Mouse (Mus musculus) CH12.LX (cell line): ENCODE results near the gene Pcdh9. TPM values are rescaled to one million over a fixed set of nuclear protein-coding genes. Genes with fewer than 3 reads are reported as not detected.

Experiments used
- DNase-seq: peaks from one replicate; pipeline ENCODE4 v3.0.0-alpha.2; 2013; ENCODE audit errors: extremely low read depth
- H3K27ac ChIP-seq: 2 replicates; pipeline ENCODE4 v1.5.1; 2012; ENCODE audit warnings: low read depth, mild to moderate bottlenecking, control low read depth, moderate library complexity; ENCODE audit not compliant: insufficient read depth
- H3K27me3 ChIP-seq: replicated peaks from 2 replicates; pipeline ENCODE3; 2012; ENCODE audit warnings: inconsistent platforms
- H3K36me3 ChIP-seq, 2 experiments: replicated peaks in 1 of 2; 2 replicates each; pipeline versions ENCODE3 to v1.6.1; 2012; ENCODE audit warnings: inconsistent platforms in 1 of 2, low read length in 1 of 2, mild to moderate bottlenecking in 1 of 2, mixed read lengths in 1 of 2, moderate library complexity in 1 of 2; ENCODE audit not compliant: control insufficient read depth in 1 of 2, insufficient read depth in 1 of 2
- H3K4me1 ChIP-seq, 2 experiments: 2 replicates each; pipeline ENCODE4 v1.6.1; 2012; ENCODE audit warnings: inconsistent platforms in 1 of 2, moderate library complexity in 1 of 2; ENCODE audit not compliant: insufficient read depth in 2 of 2, control insufficient read depth in 1 of 2
- H3K4me2 ChIP-seq: 2 replicates; pipeline ENCODE4 v1.6.1; 2012; ENCODE audit warnings: low read depth, mild to moderate bottlenecking, control low read depth; ENCODE audit not compliant: poor library complexity, insufficient read depth, severe bottlenecking
- H3K4me3 ChIP-seq, 3 experiments: fragments of 150-350 bp in 1 of 3; sonication (generic) in 1 of 3; replicated peaks in 1 of 3; 2 replicates each; pipeline versions ENCODE3 to v1.5.1; 2011 to 2012; ENCODE audit warnings: low read depth in 2 of 3, low read length in 2 of 3, mild to moderate bottlenecking in 2 of 3, moderate library complexity in 2 of 3, control low read depth in 1 of 3, improper control_type of control experiment in 1 of 3, inconsistent platforms in 1 of 3, mixed read lengths in 1 of 3; ENCODE audit not compliant: poor library complexity in 1 of 3
- H3K79me2 ChIP-seq: replicated peaks from 2 replicates; pipeline ENCODE4 v1.6.1; 2012; ENCODE audit warnings: mild to moderate bottlenecking, moderate library complexity; ENCODE audit not compliant: control insufficient read depth, poor library complexity, insufficient read depth, severe bottlenecking; ENCODE audit errors: extremely low read depth
- H3K9ac ChIP-seq: 2 replicates; pipeline ENCODE4 v1.6.1; 2012; ENCODE audit warnings: low read depth, mild to moderate bottlenecking, control low read depth, moderate library complexity; ENCODE audit not compliant: insufficient read depth
- H3K9me3 ChIP-seq: replicated peaks from 2 replicates; pipeline ENCODE3; 2012; ENCODE audit warnings: low read length, inconsistent platforms, mixed read lengths
- CHD2 ChIP-seq: IDR thresholded peaks from 2 replicates; pipeline ENCODE4 v1.6.1; 2011; ENCODE audit warnings: low read length, improper control_type of control experiment
- CTCF ChIP-seq, 2 experiments: IDR thresholded peaks in 1 of 2; conservative IDR thresholded peaks in 1 of 2; 2 replicates each; pipeline ENCODE4 v1.5.1; 2011 to 2012; ENCODE audit warnings: low read depth in 2 of 2, low read length in 2 of 2, improper control_type of control experiment in 1 of 2, inconsistent platforms in 1 of 2, mild to moderate bottlenecking in 1 of 2, moderate library complexity in 1 of 2
- E2F4 ChIP-seq: IDR thresholded peaks from 2 replicates; pipeline ENCODE4 v1.6.1; 2011; ENCODE audit warnings: low read depth, low read length, improper control_type of control experiment; ENCODE audit not compliant: insufficient replicate concordance
- GABPA ChIP-seq: IDR thresholded peaks from 2 replicates; pipeline ENCODE4 v1.6.1; 2012; ENCODE audit warnings: low read depth, low read length, improper control_type of control experiment, inconsistent platforms; ENCODE audit not compliant: insufficient replicate concordance
- HCFC1 ChIP-seq: IDR thresholded peaks from 2 replicates; pipeline ENCODE4 v1.6.1; 2012; ENCODE audit warnings: low read depth, mild to moderate bottlenecking, inconsistent platforms, low read length, improper control_type of control experiment
- IRF4 ChIP-seq: IDR thresholded peaks from 2 replicates; pipeline ENCODE4 v1.6.1; 2014; ENCODE audit warnings: low read depth, mild to moderate bottlenecking, inconsistent platforms, low read length, improper control_type of control experiment
- JUN ChIP-seq: IDR thresholded peaks from 2 replicates; pipeline ENCODE4 v1.6.1; 2011; ENCODE audit warnings: low read depth, mild to moderate bottlenecking, low read length, improper control_type of control experiment, moderate library complexity; ENCODE audit not compliant: insufficient read depth
- KAT2A ChIP-seq: IDR thresholded peaks from 2 replicates; pipeline ENCODE4 v1.6.1; 2012; ENCODE audit warnings: low read length, improper control_type of control experiment, inconsistent platforms; ENCODE audit not compliant: insufficient replicate concordance
- MAX ChIP-seq: IDR thresholded peaks from 2 replicates; pipeline ENCODE4 v1.6.1; 2011; ENCODE audit warnings: low read length, improper control_type of control experiment
- MEF2A ChIP-seq: IDR thresholded peaks from 2 replicates; pipeline ENCODE4 v1.6.1; 2014; ENCODE audit warnings: low read depth, mild to moderate bottlenecking, inconsistent platforms, low read length, improper control_type of control experiment, borderline replicate concordance
- MYC ChIP-seq: IDR thresholded peaks from 2 replicates; pipeline ENCODE4 v1.6.1; 2011; ENCODE audit warnings: low read depth, mild to moderate bottlenecking, improper control_type of control experiment, low read length
- NELFE ChIP-seq: IDR thresholded peaks from 2 replicates; pipeline ENCODE4 v1.6.1; 2011; ENCODE audit warnings: low read depth, low read length, improper control_type of control experiment
- NRF1 ChIP-seq: IDR thresholded peaks from 2 replicates; pipeline ENCODE4 v1.6.1; 2014; ENCODE audit warnings: low read depth, mild to moderate bottlenecking, inconsistent platforms, low read length, improper control_type of control experiment, moderate library complexity
- PAX5 ChIP-seq: IDR thresholded peaks from 2 replicates; pipeline ENCODE4 v1.6.1; 2012; ENCODE audit warnings: low read length, inconsistent platforms, mixed read lengths
- POLR2A ChIP-seq: IDR thresholded peaks from 2 replicates; pipeline ENCODE4 v1.6.1; 2011; ENCODE audit warnings: low read depth, mild to moderate bottlenecking, improper control_type of control experiment, low read length
- RAD21 ChIP-seq: IDR thresholded peaks from 2 replicates; pipeline ENCODE4 v1.6.1; 2011; ENCODE audit warnings: low read depth, mild to moderate bottlenecking, low read length, improper control_type of control experiment, moderate library complexity
- SIN3A ChIP-seq: IDR thresholded peaks from 2 replicates; pipeline ENCODE4 v1.6.1; 2012; ENCODE audit warnings: low read length, improper control_type of control experiment, inconsistent platforms
- TBP ChIP-seq: conservative IDR thresholded peaks from 2 replicates; pipeline ENCODE4 v1.6.1; 2011; ENCODE audit warnings: low read depth, low read length, improper control_type of control experiment
- TCF12 ChIP-seq: IDR thresholded peaks from 2 replicates; pipeline ENCODE4 v1.6.1; 2014; ENCODE audit warnings: low read depth, mild to moderate bottlenecking, inconsistent platforms, low read length, improper control_type of control experiment
- UBTF ChIP-seq: IDR thresholded peaks from 2 replicates; pipeline ENCODE4 v1.6.1; 2012; ENCODE audit warnings: low read depth, mild to moderate bottlenecking, inconsistent platforms, low read length, improper control_type of control experiment, moderate library complexity
- USF1 ChIP-seq: IDR thresholded peaks from 2 replicates; pipeline ENCODE4 v1.6.1; 2014; ENCODE audit warnings: low read depth, mild to moderate bottlenecking, inconsistent platforms, low read length, improper control_type of control experiment
- USF2 ChIP-seq: conservative IDR thresholded peaks from 2 replicates; pipeline ENCODE4 v1.6.1; 2011; ENCODE audit warnings: low read depth, low read length, improper control_type of control experiment
- ZC3H11A ChIP-seq: IDR thresholded peaks from 2 replicates; pipeline ENCODE4 v1.6.1; 2012; ENCODE audit warnings: low read depth, mild to moderate bottlenecking, inconsistent platforms, low read length, improper control_type of control experiment
- ZKSCAN1 ChIP-seq: IDR thresholded peaks from 2 replicates; pipeline ENCODE4 v1.6.1; 2012; ENCODE audit warnings: low read depth, inconsistent platforms, low read length, improper control_type of control experiment, borderline replicate concordance
- ZMIZ1 ChIP-seq: IDR thresholded peaks from 2 replicates; pipeline ENCODE4 v1.6.1; 2012; ENCODE audit warnings: low read depth, mild to moderate bottlenecking, inconsistent platforms, low read length, improper control_type of control experiment
- dilution Hi-C: fragments of 300-500 bp; cut with MboI; formaldehyde crosslinking; loops from 2 replicates; pipeline ENCODE4 v1.14.3; 2020; ENCODE audit warnings: low sequenced_read_pairs; ENCODE audit not compliant: extremely low pct_unique_long_range_greater_than_20kb, extremely low pct_ligation_motif_present
- in situ Hi-C: fragments of 300-500 bp; cut with MboI; formaldehyde crosslinking; loops from 3 replicates; pipeline ENCODE4 v1.14.3; 2019; ENCODE audit warnings: low sequenced_read_pairs, low pct_ligation_motif_present, low pct_unique_long_range_greater_than_20kb, mixed read lengths
- polyA plus RNA-seq: library from polyadenylated mRNA; unstranded; fragments of >175 nt; gene quantifications from 2 replicates; pipeline ENCODE4 v1.2.1, GENCODE M21; 2012; ENCODE audit warnings: low read depth; ENCODE audit not compliant: insufficient read length
- total RNA-seq, 2 experiments: library from RNA; depleted of rRNA; stranded (reverse); fragments of 300-350 nt in 1 of 2; fragments of >200 nt in 1 of 2; gene quantifications; 2 replicates each; pipeline ENCODE4 v1.2.3; 2012 to 2014

Pcdh9 gene
- total and polyA plus RNA-seq, 3 experiments, result not detected

DNA sequence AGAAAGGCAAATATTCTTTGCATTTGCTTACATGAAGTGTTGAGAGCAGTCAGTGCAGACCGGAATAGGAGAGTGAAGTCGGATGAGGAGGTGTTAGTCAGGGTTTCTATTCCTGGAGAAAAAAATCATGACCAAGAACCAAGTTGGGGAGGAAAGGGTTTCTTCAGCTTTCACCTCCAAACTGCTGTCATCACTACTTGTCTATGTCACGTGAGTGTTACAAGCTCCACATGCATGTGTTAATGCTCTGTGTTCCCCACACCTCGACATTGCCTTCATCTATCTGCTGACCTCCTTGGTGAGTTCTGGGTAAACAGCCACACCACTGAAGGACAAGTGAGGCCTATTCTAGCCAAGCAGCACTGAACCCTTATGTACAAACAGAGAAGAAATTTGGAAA lies 797.7 kb downstream of the Pcdh9 start:
- no peak for DNase-seq
- no peak overlapping the region for H3K9ac ChIP-seq
- TF ChIP-seq TBP, result no peak
- TF ChIP-seq ZMIZ1, result no peak
- TF ChIP-seq MYC, result no peak
- no peak for TF ChIP-seq GABPA
- TF ChIP-seq JUN, result no peak
- no peak for TF ChIP-seq ZC3H11A
- no peaks in the 10 kb centered on the region for H3K79me2 ChIP-seq
- no peak overlapping the region for H3K4me3 ChIP-seq
- dilution Hi-C loops, result no loop called here
- no peaks in the 10 kb centered on the region for H3K4me1 ChIP-seq
- no peaks in the 10 kb centered on the region for H3K36me3 ChIP-seq
- H3K27me3 ChIP-seq, result no peaks in the 10 kb centered on the region
- no peak overlapping the region for H3K27ac ChIP-seq
- no peak overlapping the region for H3K4me2 ChIP-seq
- H3K9me3 ChIP-seq, result peaks cover 33% of the 10 kb centered on the region
- in situ Hi-C loops, result no loop called here

GRCm38 (mm10) chr14:93085646-93086045 lies 804.8 kb downstream of the Pcdh9 start:
- H3K27me3 ChIP-seq, result no peaks in the 10 kb centered on the region
- H3K36me3 ChIP-seq, result no peaks in the 10 kb centered on the region
- TF ChIP-seq GABPA (no peak), POLR2A (no peak)
- peaks cover 27% of the 10 kb centered on the region for H3K9me3 ChIP-seq
- dilution Hi-C loops (no loop called here), in situ Hi-C loops (no loop called here)
- H3K4me3 ChIP-seq, result no peak overlapping the region
- H3K27ac ChIP-seq, result no peak overlapping the region
- no peaks in the 10 kb centered on the region for H3K79me2 ChIP-seq
- no peak overlapping the region for H3K4me2 ChIP-seq
- no peak overlapping the region for H3K9ac ChIP-seq
- no peak for DNase-seq
- no peaks in the 10 kb centered on the region for H3K4me1 ChIP-seq

- H3K4me2 ChIP-seq, result no peak overlapping the region
- no peaks in the 10 kb centered on the region for H3K79me2 ChIP-seq
- H3K4me3 ChIP-seq, result no peak overlapping the region
- no peak overlapping the region for H3K27ac ChIP-seq
- no peak overlapping the region for H3K9ac ChIP-seq
- in situ Hi-C loops (no loop called here), dilution Hi-C loops (no loop called here)
- H3K9me3 ChIP-seq, result peaks cover 36% of the 10 kb centered on the region
- TF ChIP-seq UBTF (no peak), ZMIZ1 (no peak), NRF1 (no peak), MYC (no peak), MAX (no peak), E2F4 (no peak), IRF4 (no peak), NELFE (no peak), ZKSCAN1 (no peak), PAX5 (no peak), KAT2A (no peak), CTCF (conservative IDR thresholded peaks at IDR 0.05 in 1 of 2, IDR thresholded peaks at IDR 0.05 in 1 of 2; ENCODE audit: low read depth in 2 of 2, low read length in 2 of 2) (no peak), SIN3A (no peak), HCFC1 (no peak), USF1 (no peak), MEF2A (no peak), CHD2 (no peak), TCF12 (no peak), USF2 (no peak), RAD21 (no peak)
- no peaks in the 10 kb centered on the region for H3K27me3 ChIP-seq
- no peaks in the 10 kb centered on the region for H3K4me1 ChIP-seq
- DNase-seq, result no peak
- no peaks in the 10 kb centered on the region for H3K36me3 ChIP-seq
These were observed 807.3 kb downstream of the Pcdh9 start for GRCm38 (mm10) chr14:93083140-93083539.
